Mouse (Mus musculus): ENCODE measurements around the gene Inip. TPM values are rescaled to one million over a fixed set of nuclear protein-coding genes. Genes with fewer than 3 reads are reported as not detected.

Gene Inip
- polyA plus RNA-seq, 1 experiment from 2014 or later: 114 TPM

DNA sequence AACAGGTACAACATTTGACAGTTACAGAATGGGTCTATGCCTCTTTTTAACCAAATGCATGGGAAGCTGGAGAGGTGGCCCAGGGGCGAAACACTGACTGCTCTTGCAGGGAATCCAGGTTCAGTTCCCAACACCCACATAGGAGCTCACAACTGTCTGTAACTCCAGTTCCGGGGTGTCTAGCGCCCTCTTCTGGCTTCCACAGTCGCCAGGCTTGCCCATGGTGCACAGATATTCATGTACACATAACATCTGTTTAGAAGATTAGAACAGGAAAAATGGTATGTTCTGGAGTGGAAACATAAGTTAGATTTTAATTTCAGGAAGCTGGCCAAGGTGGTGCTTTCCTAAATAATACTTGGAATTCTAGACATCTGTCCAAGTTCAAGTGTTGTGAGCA, 41.4 kb downstream of the Inip start:
- H3K36me3 ChIP-seq (ENCODE audit: control insufficient read depth, insufficient read depth, low read length): no peaks in the 10 kb centered on the region
- 72% methylated on average over 4 of the region's 4 CpGs for WGBS
- H3K9ac ChIP-seq (ENCODE audit: low read length): no peak overlapping the region
- no peaks in the 10 kb centered on the region for H3K4me1 ChIP-seq (replicated peaks; ENCODE audit: control insufficient read depth, insufficient read depth, low read length)
- no peak overlapping the region for H3K27ac ChIP-seq (ENCODE audit: low read depth, low read length)
- no peak overlapping the region for H3K4me3 ChIP-seq (ENCODE audit: low read depth, low read length)
- DNase-seq (ENCODE audit: low spot score): no peak
- H3K4me2 ChIP-seq (ENCODE audit: low read depth, low read length, severe bottlenecking): no peak overlapping the region
- H3K9me3 ChIP-seq (ENCODE audit: control insufficient read depth, low read length): no peaks in the 10 kb centered on the region
- no peak for ATAC-seq (replicated peaks; ENCODE audit: low FRiP score)
- H3K27me3 ChIP-seq (ENCODE audit: control insufficient read depth, insufficient read depth, low read length): no peaks in the 10 kb centered on the region

GRCm38 (mm10) chr4:59757452-59758435, 43.6 kb downstream of the Inip start:
- Histone ChIP-seq H3K4me2 (ENCODE audit: low read depth, low read length, severe bottlenecking) (no peak overlapping the region), H3K9ac (ENCODE audit: low read length) (no peak overlapping the region), H3K9me3 (ENCODE audit: control insufficient read depth, low read length) (no peaks in the 10 kb centered on the region), H3K27me3 (ENCODE audit: control insufficient read depth, insufficient read depth, low read length) (no peaks in the 10 kb centered on the region), H3K4me3 (ENCODE audit: low read depth, low read length) (no peak overlapping the region), H3K27ac (ENCODE audit: low read depth, low read length) (no peak overlapping the region), H3K36me3 (ENCODE audit: control insufficient read depth, insufficient read depth, low read length) (no peaks in the 10 kb centered on the region), H3K4me1 (replicated peaks; ENCODE audit: control insufficient read depth, insufficient read depth, low read length) (no peaks in the 10 kb centered on the region)
- WGBS: 84% methylated on average over 12 of the region's 12 CpGs
- ATAC-seq (replicated peaks; ENCODE audit: low FRiP score) (no peak), DNase-seq (ENCODE audit: low spot score) (no peak)

DNA sequence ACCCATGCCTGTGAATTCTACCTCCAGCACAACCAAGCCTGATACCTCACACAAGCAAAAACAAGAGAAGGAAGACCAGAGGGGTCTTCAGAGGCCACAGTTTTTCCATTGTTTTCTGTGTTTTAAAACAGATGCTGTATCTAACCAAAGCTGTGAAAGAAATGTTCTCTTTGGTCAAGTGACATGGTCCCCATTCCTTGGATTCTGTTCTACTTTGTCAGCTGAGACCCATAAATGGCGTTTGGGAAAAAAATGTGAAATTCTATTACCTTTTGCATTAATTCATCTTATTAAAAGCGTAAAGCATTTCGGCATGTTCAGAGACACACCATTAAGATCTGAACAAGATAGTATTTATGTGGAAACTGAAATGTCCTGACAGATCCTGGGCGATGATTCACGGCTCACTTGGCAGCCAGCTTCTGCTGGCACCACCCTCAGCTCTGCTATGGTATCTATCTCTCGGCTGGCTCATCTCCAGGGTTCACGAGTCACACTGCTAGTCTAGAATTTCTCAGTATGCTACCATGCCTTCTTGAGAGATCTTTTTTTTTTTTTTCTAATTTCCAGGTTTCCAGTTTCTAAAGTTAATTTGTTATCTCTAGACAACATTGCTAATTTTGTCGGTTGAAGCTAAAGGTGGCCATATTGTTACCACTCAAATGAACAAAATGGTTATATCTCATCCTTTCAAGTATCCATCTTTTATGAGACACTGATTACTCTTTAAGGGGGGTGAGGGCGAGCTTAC, 44.9 kb downstream of the Inip start:
- no peaks in the 10 kb centered on the region for H3K36me3 ChIP-seq (ENCODE audit: control insufficient read depth, insufficient read depth, low read length)
- DNase-seq (ENCODE audit: low spot score): no peak
- H3K4me2 ChIP-seq (ENCODE audit: low read depth, low read length, severe bottlenecking): no peak overlapping the region
- no peak for ATAC-seq (replicated peaks; ENCODE audit: low FRiP score)
- WGBS: 94% methylated on average over 9 of the region's 9 CpGs
- H3K27ac ChIP-seq (ENCODE audit: low read depth, low read length): no peak overlapping the region
- H3K4me1 ChIP-seq (replicated peaks; ENCODE audit: control insufficient read depth, insufficient read depth, low read length): no peaks in the 10 kb centered on the region
- H3K9me3 ChIP-seq (ENCODE audit: control insufficient read depth, low read length): no peaks in the 10 kb centered on the region
- no peak overlapping the region for H3K4me3 ChIP-seq (ENCODE audit: low read depth, low read length)
- no peaks in the 10 kb centered on the region for H3K27me3 ChIP-seq (ENCODE audit: control insufficient read depth, insufficient read depth, low read length)
- no peak overlapping the region for H3K9ac ChIP-seq (ENCODE audit: low read length)

GRCm38 (mm10) chr4:59753491-59754140, 47.8 kb downstream of the Inip start:
- H3K27me3 ChIP-seq (ENCODE audit: control insufficient read depth, insufficient read depth, low read length): no peaks in the 10 kb centered on the region
- no peak overlapping the region for H3K9ac ChIP-seq (ENCODE audit: low read length)
- H3K4me1 ChIP-seq (replicated peaks; ENCODE audit: control insufficient read depth, insufficient read depth, low read length): no peaks in the 10 kb centered on the region
- no peak overlapping the region for H3K4me2 ChIP-seq (ENCODE audit: low read depth, low read length, severe bottlenecking)
- WGBS: 81% methylated on average over 13 of the region's 13 CpGs
- DNase-seq (ENCODE audit: low spot score) (no peak), ATAC-seq (replicated peaks; ENCODE audit: low FRiP score) (no peak)
- no peaks in the 10 kb centered on the region for H3K9me3 ChIP-seq (ENCODE audit: control insufficient read depth, low read length)
- no peak overlapping the region for H3K27ac ChIP-seq (ENCODE audit: low read depth, low read length)
- no peaks in the 10 kb centered on the region for H3K36me3 ChIP-seq (ENCODE audit: control insufficient read depth, insufficient read depth, low read length)
- no peak overlapping the region for H3K4me3 ChIP-seq (ENCODE audit: low read depth, low read length)

GRCm38 (mm10) chr4:59739882-59740281, 61.5 kb downstream of the Inip start:
- Histone ChIP-seq H3K9me3 (ENCODE audit: control insufficient read depth, low read length) (no peaks in the 10 kb centered on the region), H3K4me1 (replicated peaks; ENCODE audit: control insufficient read depth, insufficient read depth, low read length) (no peaks in the 10 kb centered on the region), H3K27ac (ENCODE audit: low read depth, low read length) (no peak overlapping the region), H3K9ac (ENCODE audit: low read length) (no peak overlapping the region), H3K36me3 (ENCODE audit: control insufficient read depth, insufficient read depth, low read length) (no peaks in the 10 kb centered on the region), H3K4me2 (ENCODE audit: low read depth, low read length, severe bottlenecking) (no peak overlapping the region), H3K4me3 (ENCODE audit: low read depth, low read length) (no peak overlapping the region), H3K27me3 (ENCODE audit: control insufficient read depth, insufficient read depth, low read length) (no peaks in the 10 kb centered on the region)
- DNase-seq (ENCODE audit: low spot score) (no peak), ATAC-seq (replicated peaks; ENCODE audit: low FRiP score) (no peak)
- 89% methylated on average over 2 of the region's 2 CpGs for WGBS

- Histone ChIP-seq H3K4me2 (ENCODE audit: low read depth, low read length, severe bottlenecking) (no peak overlapping the region), H3K9me3 (ENCODE audit: control insufficient read depth, low read length) (no peaks in the 10 kb centered on the region), H3K36me3 (ENCODE audit: control insufficient read depth, insufficient read depth, low read length) (no peaks in the 10 kb centered on the region), H3K4me3 (ENCODE audit: low read depth, low read length) (no peak overlapping the region), H3K9ac (ENCODE audit: low read length) (no peak overlapping the region), H3K4me1 (replicated peaks; ENCODE audit: control insufficient read depth, insufficient read depth, low read length) (no peaks in the 10 kb centered on the region), H3K27ac (ENCODE audit: low read depth, low read length) (no peak overlapping the region), H3K27me3 (ENCODE audit: control insufficient read depth, insufficient read depth, low read length) (no peaks in the 10 kb centered on the region)
- no peak for DNase-seq (ENCODE audit: low spot score)
- no peak for ATAC-seq (replicated peaks; ENCODE audit: low FRiP score)
- 97% methylated on average over 4 of the region's 4 CpGs for WGBS
Observed at GRCm38 (mm10) chr4:59739321-59739720, 62.1 kb downstream of the Inip start.

DNA sequence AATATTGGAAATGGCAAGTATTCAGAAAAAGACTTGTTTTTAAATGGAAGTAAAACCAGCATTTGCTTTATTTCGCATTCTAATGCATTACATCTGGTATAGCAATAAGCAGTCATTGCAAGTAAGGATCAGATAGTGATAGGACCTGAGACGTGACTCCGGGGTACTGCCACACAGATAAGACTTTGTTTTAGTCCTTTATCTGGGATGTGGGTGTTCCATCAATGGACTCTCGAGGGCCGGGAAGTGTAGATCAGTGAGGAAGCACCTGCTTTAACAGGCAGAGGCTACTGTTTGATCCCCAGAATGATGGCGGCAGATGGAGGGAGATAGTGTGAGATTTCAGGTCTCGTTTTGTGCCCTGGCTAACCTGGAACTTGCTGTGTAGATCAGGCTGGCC, 69.8 kb downstream of the Inip start:
- no peaks in the 10 kb centered on the region for H3K4me1 ChIP-seq (replicated peaks; ENCODE audit: control insufficient read depth, insufficient read depth, low read length)
- H3K27ac ChIP-seq (ENCODE audit: low read depth, low read length): no peak overlapping the region
- no peak for ATAC-seq (replicated peaks; ENCODE audit: low FRiP score)
- no peak overlapping the region for H3K4me3 ChIP-seq (ENCODE audit: low read depth, low read length)
- WGBS: 90% methylated on average over 7 of the region's 7 CpGs
- H3K4me2 ChIP-seq (ENCODE audit: low read depth, low read length, severe bottlenecking): no peak overlapping the region
- H3K9me3 ChIP-seq (ENCODE audit: control insufficient read depth, low read length): no peaks in the 10 kb centered on the region
- H3K36me3 ChIP-seq (ENCODE audit: control insufficient read depth, insufficient read depth, low read length): no peaks in the 10 kb centered on the region
- no peak overlapping the region for H3K9ac ChIP-seq (ENCODE audit: low read length)
- no peaks in the 10 kb centered on the region for H3K27me3 ChIP-seq (ENCODE audit: control insufficient read depth, insufficient read depth, low read length)
- DNase-seq (ENCODE audit: low spot score): no peak

GRCm38 (mm10) chr4:59728839-59729238, 72.5 kb downstream of the Inip start:
- DNase-seq (ENCODE audit: low spot score) (no peak), ATAC-seq (replicated peaks; ENCODE audit: low FRiP score) (no peak)
- H3K4me2 ChIP-seq (ENCODE audit: low read depth, low read length, severe bottlenecking): no peak overlapping the region
- no peak overlapping the region for H3K9ac ChIP-seq (ENCODE audit: low read length)
- H3K27ac ChIP-seq (ENCODE audit: low read depth, low read length): no peak overlapping the region
- 88% methylated on average over 2 of the region's 2 CpGs for WGBS
- H3K36me3 ChIP-seq (ENCODE audit: control insufficient read depth, insufficient read depth, low read length): no peaks in the 10 kb centered on the region
- H3K4me1 ChIP-seq (replicated peaks; ENCODE audit: control insufficient read depth, insufficient read depth, low read length): no peaks in the 10 kb centered on the region
- H3K4me3 ChIP-seq (ENCODE audit: low read depth, low read length): no peak overlapping the region
- no peaks in the 10 kb centered on the region for H3K27me3 ChIP-seq (ENCODE audit: control insufficient read depth, insufficient read depth, low read length)
- no peaks in the 10 kb centered on the region for H3K9me3 ChIP-seq (ENCODE audit: control insufficient read depth, low read length)
